Mouse (Mus musculus) hindbrain, embryonic 16.5 days (tissue): ENCODE results near the gene Shtn1. TPM values are rescaled to one million over a fixed set of nuclear protein-coding genes. Genes with fewer than 3 reads are reported as not detected.
A peak's percentile ranks its signal among the peaks of the same experiment; 100 is the strongest.

Experiments used
- ATAC-seq: fragments of 200-750 bp; cut with Nextera tagmentation; 2 replicates; pipeline ENCODE4 v1.8.0; 2017; ENCODE audit warnings: moderate TSS enrichment, moderate library complexity
- H3K27ac ChIP-seq: fragments of 300-500 bp; sonication (generic); 2 replicates; pipeline ENCODE4 v1.5.1; 2014; ENCODE audit warnings: low read depth, mild to moderate bottlenecking, control low read depth, low read length, moderate library complexity
- H3K27me3 ChIP-seq: fragments of 300-500 bp; sonication (generic); replicated peaks from 2 replicates; pipeline ENCODE4 v1.6.1; 2014; ENCODE audit warnings: low read length; ENCODE audit not compliant: control insufficient read depth, insufficient read depth
- H3K36me3 ChIP-seq: fragments of 300-500 bp; sonication (generic); 2 replicates; pipeline ENCODE4 v1.6.1; 2014; ENCODE audit warnings: mild to moderate bottlenecking, low read length, moderate library complexity, mixed read lengths; ENCODE audit not compliant: control insufficient read depth, insufficient read depth
- H3K4me1 ChIP-seq: fragments of 300-500 bp; sonication (generic); 2 replicates; pipeline ENCODE4 v1.6.1; 2014; ENCODE audit warnings: low read depth, low read length; ENCODE audit not compliant: control insufficient read depth, insufficient read depth
- H3K4me2 ChIP-seq: fragments of 300-500 bp; sonication (generic); 2 replicates; pipeline ENCODE4 v1.6.1; 2014; ENCODE audit warnings: mild to moderate bottlenecking, low read length, control low read depth, moderate library complexity
- H3K4me3 ChIP-seq: fragments of 300-500 bp; sonication (generic); 2 replicates; pipeline ENCODE4 v1.5.1; 2014; ENCODE audit warnings: mild to moderate bottlenecking, low read length, control low read depth, moderate library complexity
- H3K9ac ChIP-seq: fragments of 300-500 bp; sonication (generic); 2 replicates; pipeline ENCODE4 v1.6.1; 2014; ENCODE audit warnings: low read depth, mild to moderate bottlenecking, control low read depth, low read length, moderate library complexity
- H3K9me3 ChIP-seq: fragments of 300-500 bp; sonication (generic); 2 replicates; pipeline ENCODE4 v1.6.1; 2014; ENCODE audit warnings: mild to moderate bottlenecking, low read length, moderate library complexity; ENCODE audit not compliant: control insufficient read depth
- WGBS: fragments of 180-500 bp; shearing (Covaris S2); extraction: QIAGEN DNeasy Blood & Tissue Kit; methylation state at CpG from one replicate; pipeline ENCODE4 v1.1.7; 2014; 5-methylcytosine and 5-hydroxymethylcytosine counted together
- polyA plus RNA-seq: library from polyadenylated mRNA; unstranded; fragments of >200 nt; fragmentation: Nextera tagmentation; extraction: Ambion mirVana; gene quantifications from 2 replicates; pipeline ENCODE4 v1.2.1, GENCODE M21; 2015

The Shtn1 gene
- polyA plus RNA-seq, 1 experiment from 2014 or later: 57.0 TPM

DNA sequence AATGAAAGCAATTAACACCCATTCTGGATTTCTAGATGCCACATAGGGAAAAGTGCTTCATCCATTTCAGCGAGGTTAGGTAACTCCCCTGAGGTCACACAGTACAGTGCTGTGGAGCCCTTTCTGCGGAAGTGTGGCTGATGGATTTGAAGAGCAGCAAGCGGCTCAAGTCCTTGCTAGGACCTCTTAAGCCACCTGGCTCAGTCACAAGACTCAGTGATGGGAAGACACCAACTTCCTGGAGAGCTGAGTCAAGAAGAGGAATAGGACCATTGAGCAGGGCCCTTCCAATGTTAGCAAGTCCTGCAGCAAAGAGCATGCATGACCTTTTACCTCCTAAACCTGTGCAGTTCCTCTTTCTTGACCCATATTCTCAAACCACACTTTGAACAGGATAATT, 1.5 kb downstream of the Shtn1 start:
- peak overlapping the region; percentile 82 for H3K4me3 ChIP-seq
- WGBS: 53% methylated on average over 3 of the region's 3 CpGs
- H3K9me3 ChIP-seq: no peaks in the 10 kb centered on the region
- H3K9ac ChIP-seq: peak overlapping the region; percentile 89
- peak overlapping the region; percentile 90 for H3K4me2 ChIP-seq
- no peaks in the 10 kb centered on the region for H3K27me3 ChIP-seq
- H3K27ac ChIP-seq: no peak overlapping the region; the same call in 1 of the 2 replicates
- ATAC-seq: no peak
- no peaks in the 10 kb centered on the region for H3K36me3 ChIP-seq
- H3K4me1 ChIP-seq: peaks cover 4% of the 10 kb centered on the region

DNA sequence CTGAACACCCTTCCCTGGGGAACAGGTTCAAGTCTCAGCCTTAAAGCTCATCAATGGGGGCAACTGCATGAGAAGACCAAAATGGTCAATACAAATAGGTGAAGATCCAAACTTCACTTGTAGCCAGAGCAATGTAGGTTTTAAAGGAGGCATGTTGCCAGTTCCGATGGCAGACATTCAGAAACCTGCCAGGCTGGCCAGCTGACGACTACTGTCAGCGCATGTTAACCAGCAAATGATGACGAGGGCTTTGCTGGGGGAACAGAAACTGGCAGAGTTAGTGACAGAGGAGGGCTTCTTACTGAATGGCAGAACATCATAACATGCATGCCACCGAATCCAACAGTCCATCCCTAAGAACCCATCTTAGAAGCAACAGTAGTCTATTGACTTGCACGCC, 2.9 kb downstream of the Shtn1 start:
- H3K27me3 ChIP-seq: no peaks in the 10 kb centered on the region
- 72% methylated on average over 6 of the region's 6 CpGs for WGBS
- H3K9me3 ChIP-seq: no peaks in the 10 kb centered on the region
- peaks cover 4% of the 10 kb centered on the region for H3K4me1 ChIP-seq
- no peak overlapping the region for H3K4me2 ChIP-seq
- H3K9ac ChIP-seq: no peak overlapping the region
- no peak overlapping the region for H3K27ac ChIP-seq
- ATAC-seq: no peak
- no peak overlapping the region for H3K4me3 ChIP-seq
- H3K36me3 ChIP-seq: no peaks in the 10 kb centered on the region

DNA sequence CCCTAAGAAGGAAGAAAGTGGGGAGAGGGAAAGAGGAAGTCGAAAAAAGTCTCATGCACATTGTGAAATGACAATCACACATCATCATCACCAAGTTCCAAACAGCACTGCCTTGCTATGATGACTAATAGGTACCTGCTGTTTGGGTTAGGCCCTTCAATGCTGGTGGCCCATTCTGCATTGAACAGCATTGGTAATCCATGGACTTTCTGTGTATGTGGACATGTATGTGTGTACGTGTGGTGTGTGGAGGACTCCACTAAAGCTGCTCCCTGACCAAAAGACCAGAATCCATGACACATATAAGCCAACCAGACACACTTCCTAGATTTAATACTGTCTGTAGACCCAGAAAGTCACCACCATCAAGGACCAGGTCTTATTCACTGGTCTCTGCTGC, 3.9 kb downstream of the Shtn1 start:
- Histone ChIP-seq H3K4me2 (no peak overlapping the region), H3K27ac (no peak overlapping the region), H3K27me3 (no peaks in the 10 kb centered on the region), H3K4me1 (peaks cover 4% of the 10 kb centered on the region), H3K36me3 (no peaks in the 10 kb centered on the region), H3K9ac (no peak overlapping the region), H3K9me3 (no peaks in the 10 kb centered on the region), H3K4me3 (no peak overlapping the region)
- 97% methylated on average over 2 of the region's 2 CpGs for WGBS
- ATAC-seq: no peak

DNA sequence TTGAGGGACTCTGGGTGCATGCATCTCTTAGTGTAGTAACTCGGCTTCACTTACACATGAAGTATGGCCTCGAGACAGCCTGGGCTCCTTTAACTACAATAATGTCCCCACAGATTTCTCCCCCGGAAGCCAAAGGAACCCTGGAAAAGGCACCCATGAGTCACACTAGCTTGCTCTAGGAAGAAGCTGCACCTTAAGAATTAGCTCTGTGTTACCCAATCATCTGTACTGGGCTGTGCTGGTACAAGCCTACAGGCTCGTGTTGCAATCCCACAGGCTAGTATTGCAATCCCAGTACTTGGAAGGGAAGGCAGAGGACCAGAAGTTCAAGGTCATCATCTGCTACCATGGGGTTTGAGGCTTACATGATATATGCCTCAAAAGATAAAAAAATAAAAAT, 4.5 kb downstream of the Shtn1 start:
- Histone ChIP-seq H3K9me3 (no peaks in the 10 kb centered on the region), H3K36me3 (no peaks in the 10 kb centered on the region), H3K4me1 (peaks cover 4% of the 10 kb centered on the region), H3K9ac (no peak overlapping the region), H3K27ac (no peak overlapping the region), H3K4me2 (no peak overlapping the region), H3K27me3 (no peaks in the 10 kb centered on the region), H3K4me3 (no peak overlapping the region)
- WGBS: 90% methylated on average over 4 of the region's 4 CpGs
- no peak for ATAC-seq

DNA sequence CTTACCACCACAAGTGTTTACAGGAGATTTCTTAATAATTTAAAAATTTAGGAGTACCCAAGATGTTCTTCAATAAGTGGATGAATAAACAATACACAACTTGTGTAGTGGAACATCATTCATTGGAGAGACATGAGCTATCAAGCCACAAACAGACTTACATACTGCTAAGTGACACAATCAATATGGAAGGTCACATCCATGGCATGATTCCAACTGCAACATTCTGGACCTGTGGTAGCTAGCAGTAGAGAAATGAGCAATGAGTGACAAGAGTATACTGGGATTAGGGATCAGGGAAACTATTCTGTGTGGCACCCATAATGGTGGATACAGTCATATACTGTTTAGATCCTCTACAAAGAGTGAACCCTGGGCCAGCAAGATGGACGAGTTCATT, 8.2 kb downstream of the Shtn1 start:
- ATAC-seq: no peak
- H3K27ac ChIP-seq: no peak overlapping the region
- 70% methylated on average over 1 of the region's 1 CpGs for WGBS
- no peaks in the 10 kb centered on the region for H3K36me3 ChIP-seq
- H3K4me1 ChIP-seq: no peaks in the 10 kb centered on the region
- no peak overlapping the region for H3K9ac ChIP-seq
- H3K9me3 ChIP-seq: no peaks in the 10 kb centered on the region
- no peak overlapping the region for H3K4me3 ChIP-seq
- no peaks in the 10 kb centered on the region for H3K27me3 ChIP-seq
- no peak overlapping the region for H3K4me2 ChIP-seq

DNA sequence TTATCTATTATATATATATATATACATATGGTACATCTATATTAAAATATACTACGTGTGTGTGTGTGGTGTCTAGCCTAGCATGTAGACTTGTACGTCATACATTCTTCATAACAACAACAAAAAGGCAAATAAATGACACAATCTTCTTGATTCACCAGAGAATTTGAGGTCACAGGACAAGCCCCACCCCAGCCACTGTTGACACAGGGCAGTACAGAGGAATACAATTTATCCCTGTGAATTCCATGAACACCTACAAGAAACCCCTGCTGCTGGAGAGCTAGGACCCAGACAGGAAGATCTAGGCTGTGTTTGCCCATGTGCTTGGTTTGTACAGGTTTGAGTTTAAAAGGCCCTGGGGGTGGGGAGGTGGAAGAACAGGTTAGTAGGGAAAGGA, 9.2 kb downstream of the Shtn1 start:
- ATAC-seq: no peak
- H3K27ac ChIP-seq: no peak overlapping the region
- no peaks in the 10 kb centered on the region for H3K27me3 ChIP-seq
- H3K4me1 ChIP-seq: no peaks in the 10 kb centered on the region
- no peak overlapping the region for H3K4me3 ChIP-seq
- 89% methylated on average over 2 of the region's 2 CpGs for WGBS
- H3K4me2 ChIP-seq: no peak overlapping the region
- H3K36me3 ChIP-seq: no peaks in the 10 kb centered on the region
- H3K9me3 ChIP-seq: no peaks in the 10 kb centered on the region
- H3K9ac ChIP-seq: no peak overlapping the region

DNA sequence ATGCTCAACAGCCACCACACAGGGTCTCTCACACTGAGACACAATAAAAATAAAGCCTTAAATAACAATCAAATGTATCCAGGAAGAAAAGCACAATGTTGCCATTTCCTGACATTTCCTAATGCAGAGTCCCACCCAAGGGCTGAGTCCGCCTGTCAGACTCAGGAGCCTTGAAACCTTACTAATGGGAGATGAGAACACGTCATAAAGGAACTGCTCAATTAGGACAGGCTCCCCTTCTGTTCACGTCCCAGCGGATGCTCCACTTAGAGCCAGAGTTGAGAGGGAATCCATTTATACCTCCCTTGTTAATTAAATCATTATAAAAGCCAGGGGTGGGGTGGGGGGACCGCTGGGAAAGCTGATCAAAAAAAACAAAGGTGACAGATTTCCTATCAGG, 9.8 kb downstream of the Shtn1 start:
- Histone ChIP-seq H3K9me3 (no peaks in the 10 kb centered on the region), H3K4me1 (no peaks in the 10 kb centered on the region), H3K36me3 (no peaks in the 10 kb centered on the region), H3K9ac (no peak overlapping the region), H3K27me3 (no peaks in the 10 kb centered on the region), H3K4me2 (no peak overlapping the region), H3K4me3 (no peak overlapping the region), H3K27ac (no peak overlapping the region)
- WGBS: 47% methylated on average over 5 of the region's 5 CpGs
- ATAC-seq: no peak

DNA sequence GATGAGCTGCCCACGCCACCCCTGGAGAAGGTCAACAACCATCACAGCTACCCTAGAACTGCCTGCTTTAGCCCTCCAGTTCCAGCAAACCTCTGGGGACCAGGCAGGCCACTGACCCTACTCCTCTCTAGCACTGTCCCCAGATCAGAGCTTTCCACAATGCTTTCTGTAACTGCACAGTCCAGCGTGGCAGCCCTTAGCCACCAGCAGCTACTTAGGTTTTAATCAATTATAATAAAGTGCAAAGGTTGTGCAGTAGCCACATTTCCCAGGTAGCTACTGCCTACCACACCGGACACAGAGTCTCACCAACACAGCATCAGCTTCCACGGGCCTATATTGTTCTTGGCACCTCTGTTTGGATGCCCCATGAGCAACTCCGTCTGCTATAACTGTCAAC, 11.3 kb downstream of the Shtn1 start:
- 93% methylated on average over 5 of the region's 5 CpGs for WGBS
- Histone ChIP-seq H3K4me2 (no peak overlapping the region), H3K4me3 (no peak overlapping the region), H3K9ac (no peak overlapping the region), H3K36me3 (no peaks in the 10 kb centered on the region), H3K4me1 (no peaks in the 10 kb centered on the region), H3K9me3 (no peaks in the 10 kb centered on the region), H3K27me3 (no peaks in the 10 kb centered on the region), H3K27ac (no peak overlapping the region)
- ATAC-seq: no peak

DNA sequence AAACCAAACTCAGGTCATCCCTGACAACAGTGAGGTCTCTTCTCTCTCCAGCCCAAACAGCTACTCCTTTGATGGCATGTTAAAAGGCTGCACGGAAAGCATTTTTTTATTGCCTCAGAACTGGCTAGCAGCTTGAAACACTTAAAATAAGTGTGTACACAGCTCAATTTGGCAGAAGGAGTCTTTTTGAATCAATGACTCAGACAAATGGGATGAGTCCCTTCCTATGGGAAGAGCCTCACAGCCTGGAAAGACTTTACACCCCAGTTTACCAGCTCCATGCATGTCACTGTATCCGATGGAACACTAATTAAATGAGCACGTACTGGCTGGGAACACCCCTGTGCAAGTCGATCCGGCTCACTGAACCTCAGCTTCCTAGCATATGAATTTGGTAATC, 12.3 kb downstream of the Shtn1 start:
- H3K4me2 ChIP-seq: no peak overlapping the region
- ATAC-seq: no peak
- no peak overlapping the region; the same call in 1 of the 2 replicates for H3K27ac ChIP-seq
- 85% methylated on average over 5 of the region's 5 CpGs for WGBS
- no peak overlapping the region for H3K9ac ChIP-seq
- no peaks in the 10 kb centered on the region for H3K36me3 ChIP-seq
- no peak overlapping the region for H3K4me3 ChIP-seq
- no peaks in the 10 kb centered on the region for H3K4me1 ChIP-seq
- H3K27me3 ChIP-seq: no peaks in the 10 kb centered on the region
- H3K9me3 ChIP-seq: no peaks in the 10 kb centered on the region

DNA sequence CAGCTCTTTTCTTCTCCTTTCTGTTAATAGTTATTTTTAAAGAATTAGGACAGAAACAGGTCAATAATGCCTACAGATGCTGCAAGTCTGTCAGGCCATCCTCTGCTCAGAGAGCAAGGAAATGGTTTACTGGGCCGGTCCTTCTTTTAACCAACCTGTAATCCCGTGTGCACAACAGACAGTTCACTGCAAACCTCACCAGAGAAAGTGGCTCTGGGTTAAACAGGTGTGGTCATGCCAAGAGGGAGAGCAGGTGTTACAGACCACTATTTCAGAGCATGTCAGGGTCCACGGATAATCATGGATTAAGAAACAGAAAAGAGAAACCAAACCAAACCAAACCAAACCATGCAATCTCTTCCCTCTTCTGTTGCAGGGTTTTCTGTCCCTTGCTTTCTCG, 17.8 kb downstream of the Shtn1 start:
- ATAC-seq: no peak
- WGBS: 84% methylated on average over 4 of the region's 4 CpGs
- H3K27me3 ChIP-seq: no peaks in the 10 kb centered on the region
- no peak overlapping the region for H3K9ac ChIP-seq
- no peaks in the 10 kb centered on the region for H3K4me1 ChIP-seq
- H3K4me3 ChIP-seq: no peak overlapping the region
- no peaks in the 10 kb centered on the region for H3K9me3 ChIP-seq
- no peak overlapping the region for H3K4me2 ChIP-seq
- no peaks in the 10 kb centered on the region for H3K36me3 ChIP-seq
- H3K27ac ChIP-seq: no peak overlapping the region
